Mouse (Mus musculus): Measurements from ENCODE around the gene Trim2.
A peak's percentile ranks its signal among the peaks of the same experiment; 100 is the strongest.

The Trim2 gene

DNA sequence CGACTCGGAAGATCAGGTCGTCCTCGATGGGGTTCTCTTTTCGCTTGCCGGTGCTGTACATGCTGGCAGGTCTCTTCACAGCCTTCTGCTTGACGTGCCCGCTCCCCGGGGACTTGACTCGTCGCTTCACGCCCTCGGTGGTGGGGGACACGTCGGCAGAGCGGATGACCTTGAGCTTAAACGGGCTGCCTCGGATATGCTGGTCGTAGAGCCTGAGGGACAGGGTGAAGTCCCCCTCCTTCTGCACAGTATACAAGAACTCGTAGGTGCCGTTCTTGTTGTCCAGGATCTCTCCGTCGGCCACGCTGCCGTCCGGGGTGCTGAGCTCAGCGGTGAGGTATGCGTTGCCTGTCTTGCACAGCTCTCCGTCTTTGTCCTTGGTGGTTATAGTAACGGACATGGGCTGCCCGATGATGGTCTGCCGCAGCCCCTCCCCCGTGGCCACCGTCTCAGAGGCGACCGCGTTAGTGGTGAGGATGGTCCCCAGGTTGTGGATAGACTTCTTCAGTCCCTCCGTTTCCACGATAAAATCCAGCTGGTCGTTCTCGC is 116.1 kb downstream of the Trim2 start:
- peak; percentile 37 for DNase-seq (ENCODE audit: low spot score)

DNA sequence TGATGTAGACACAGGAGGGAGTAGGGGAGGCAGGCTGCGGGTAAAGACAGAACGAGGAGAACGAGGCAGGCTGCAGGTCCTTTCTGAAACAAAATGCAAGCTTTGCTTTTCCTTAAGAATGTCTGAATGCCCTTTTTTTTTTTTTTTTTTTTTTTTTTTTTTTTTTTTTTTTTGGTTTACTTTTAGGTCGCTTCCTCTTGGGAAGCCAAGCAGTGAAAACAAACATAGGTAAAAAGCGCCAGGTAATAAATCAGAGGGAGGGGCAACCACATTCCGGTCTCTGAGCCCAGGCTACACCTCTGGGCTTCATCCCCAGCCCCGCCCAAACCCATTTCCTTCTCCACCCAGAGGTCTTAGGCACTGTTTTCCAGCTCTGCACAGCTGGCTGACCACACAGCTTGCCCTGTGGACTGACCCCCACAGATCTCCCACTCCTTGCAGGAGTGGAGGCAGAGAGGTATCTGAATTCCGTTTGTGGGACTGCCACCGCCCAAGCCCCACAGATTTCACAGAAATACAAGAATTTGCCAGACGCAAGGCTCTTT is 117.0 kb downstream of the Trim2 start:
- DNase-seq (ENCODE audit: low spot score), result peak; percentile 33

DNA sequence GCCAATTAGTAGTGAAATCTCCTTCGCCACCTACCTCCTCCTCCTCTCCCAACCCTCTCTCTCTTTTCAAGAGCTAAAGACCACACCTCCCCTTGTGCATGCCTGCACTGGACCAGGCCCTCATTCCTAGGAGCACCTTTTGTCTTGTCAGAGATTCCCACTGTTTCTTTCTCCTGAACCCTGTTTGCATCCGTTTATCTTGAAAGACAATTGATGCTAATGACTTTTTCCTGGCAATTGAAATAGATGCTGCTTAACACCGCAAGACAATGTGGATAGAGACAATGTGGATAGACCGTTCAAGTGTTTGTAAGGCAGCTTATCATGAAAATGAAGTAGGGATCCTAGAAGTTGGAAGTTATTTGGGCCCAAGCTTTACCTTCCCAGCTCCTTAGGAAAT is 125.0 kb downstream of the Trim2 start:
- DNase-seq (ENCODE audit: low spot score), result no peak

DNA sequence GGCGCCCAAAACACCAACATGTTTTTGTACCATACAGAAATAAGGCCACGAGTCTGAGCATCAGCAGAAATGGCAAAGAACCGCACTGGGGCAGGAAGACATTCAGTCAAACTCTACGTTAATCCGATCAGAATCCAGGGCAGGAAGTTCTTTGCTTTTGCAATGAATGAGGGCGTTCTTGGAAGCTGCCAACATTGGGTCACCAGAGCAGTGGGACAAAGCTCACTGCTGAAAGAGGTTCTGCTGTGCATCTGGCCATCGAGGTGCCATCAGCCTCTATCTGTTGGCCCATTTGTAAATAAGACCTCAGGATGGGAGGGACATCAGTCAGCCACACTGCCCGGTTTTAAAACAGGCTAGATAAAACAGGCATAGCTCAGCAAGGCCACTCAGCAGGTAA is 125.6 kb downstream of the Trim2 start:
- no peak for DNase-seq (ENCODE audit: low spot score)

DNA sequence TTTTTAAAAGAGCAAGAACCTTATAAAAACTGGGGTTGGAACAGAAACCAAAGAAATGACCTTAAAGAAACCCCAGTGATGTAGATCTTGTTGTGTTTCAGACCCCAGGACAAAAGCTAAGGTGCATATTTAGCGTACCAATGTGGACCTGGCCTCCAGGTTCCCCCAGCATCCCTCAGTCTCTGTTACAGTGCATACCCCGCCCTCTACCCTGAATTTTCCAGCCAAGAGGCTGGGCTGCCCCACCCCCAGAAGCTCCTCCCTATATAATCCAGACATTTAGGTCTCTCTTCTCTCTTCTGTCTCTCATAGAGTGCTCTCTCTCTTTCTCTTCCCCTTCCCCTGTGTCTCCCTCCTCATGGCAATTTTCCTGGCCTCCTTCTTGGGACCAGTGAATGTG is 126.4 kb downstream of the Trim2 start:
- DNase-seq (ENCODE audit: low spot score), result no peak

DNA sequence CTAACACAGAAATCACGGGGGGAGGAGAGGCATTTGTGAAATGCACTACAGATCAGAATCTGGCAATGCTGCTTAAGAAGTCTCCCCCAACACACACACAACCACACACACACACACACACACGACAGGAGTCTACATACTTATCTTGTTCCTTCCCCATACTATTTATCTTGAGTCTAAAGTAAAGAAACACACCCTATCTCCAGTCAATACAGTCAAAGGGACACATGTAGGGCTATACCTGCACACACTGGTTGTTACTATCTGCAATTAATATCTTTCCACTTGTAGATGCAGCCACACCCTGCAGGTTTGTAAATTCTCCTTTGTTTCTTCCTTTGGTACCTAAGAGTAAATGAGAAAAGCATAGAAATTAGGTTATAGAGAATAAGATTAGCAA is 128.8 kb downstream of the Trim2 start:
- no peak for DNase-seq (ENCODE audit: low spot score)

DNA sequence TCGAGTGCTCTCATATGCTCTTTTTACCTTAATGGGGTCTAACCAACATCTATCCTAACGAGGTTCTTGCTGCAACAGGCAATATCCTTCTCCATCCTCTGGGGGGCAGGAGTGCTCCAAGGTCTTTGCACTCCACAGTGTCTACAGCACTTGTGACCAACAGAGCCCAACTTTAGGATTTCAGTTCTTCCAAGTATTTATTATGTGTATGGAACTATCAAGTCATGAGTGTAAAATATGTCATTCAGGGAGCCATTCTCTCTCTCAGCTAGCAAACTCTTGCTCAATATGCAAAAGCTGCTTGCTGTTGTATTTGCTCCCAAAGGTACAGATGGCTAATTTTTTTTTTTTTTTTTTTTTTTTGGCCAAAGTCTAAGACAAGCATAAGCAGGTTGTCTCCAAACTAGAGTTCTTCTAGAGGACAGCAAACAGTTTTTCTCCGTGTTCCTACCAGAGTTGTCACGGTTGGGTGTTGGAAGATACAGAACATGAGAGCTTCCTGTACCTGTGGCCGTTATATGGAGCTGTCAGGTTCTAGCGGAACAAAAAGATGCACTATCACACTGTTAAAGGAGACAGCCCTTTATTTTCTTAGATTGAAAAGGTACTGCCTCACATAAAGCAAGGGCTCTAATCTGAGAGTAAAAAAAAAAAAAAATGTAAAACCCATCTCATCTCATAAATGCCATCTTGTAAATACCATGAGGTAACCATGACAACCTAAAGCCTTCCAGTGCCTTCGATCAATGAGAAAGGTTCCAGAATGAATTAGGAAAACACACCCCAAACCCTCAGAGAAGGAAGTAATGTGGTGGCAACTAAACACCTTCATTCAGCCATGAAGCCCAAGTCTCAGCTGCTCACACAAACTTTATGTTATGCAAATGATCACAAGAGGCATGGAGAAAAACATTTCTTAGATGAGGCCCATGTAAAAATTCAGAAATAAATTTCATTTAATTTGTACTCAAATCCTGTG is 131.1 kb downstream of the Trim2 start:
- DNase-seq (ENCODE audit: low spot score), result peak; percentile 81

DNA sequence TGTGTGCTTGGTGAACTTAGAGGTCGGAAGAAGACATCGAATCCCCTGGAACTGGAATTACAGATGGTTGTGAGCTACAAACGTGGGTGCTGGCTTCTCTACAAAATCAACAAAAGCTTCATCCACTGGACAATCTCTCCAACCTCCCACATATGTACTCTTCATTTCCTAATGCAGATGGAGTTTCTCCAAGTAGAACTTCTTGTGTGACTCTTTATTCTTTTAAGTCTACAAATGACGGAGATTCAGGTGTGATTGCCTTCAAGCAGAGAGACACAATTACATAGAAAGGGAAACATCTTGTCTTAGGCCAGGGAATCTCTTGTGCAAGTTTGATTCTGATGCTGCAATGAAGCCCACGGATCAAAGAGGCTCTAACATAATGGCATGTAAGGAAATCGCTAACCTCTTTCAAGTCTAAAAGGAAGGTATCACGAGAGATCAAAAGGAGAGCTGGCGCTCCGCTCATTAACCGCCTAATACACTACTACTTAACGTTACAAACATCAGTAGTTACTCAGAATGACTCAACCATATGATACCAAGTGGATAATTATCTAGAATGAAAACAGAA is 133.0 kb downstream of the Trim2 start, which contains the start of gene Gm6525:
Gene Gm6525, plus strand, starts transcription at position 524 of the 574 bp plus-strand sequence.
- no peak for DNase-seq (ENCODE audit: low spot score)

DNA sequence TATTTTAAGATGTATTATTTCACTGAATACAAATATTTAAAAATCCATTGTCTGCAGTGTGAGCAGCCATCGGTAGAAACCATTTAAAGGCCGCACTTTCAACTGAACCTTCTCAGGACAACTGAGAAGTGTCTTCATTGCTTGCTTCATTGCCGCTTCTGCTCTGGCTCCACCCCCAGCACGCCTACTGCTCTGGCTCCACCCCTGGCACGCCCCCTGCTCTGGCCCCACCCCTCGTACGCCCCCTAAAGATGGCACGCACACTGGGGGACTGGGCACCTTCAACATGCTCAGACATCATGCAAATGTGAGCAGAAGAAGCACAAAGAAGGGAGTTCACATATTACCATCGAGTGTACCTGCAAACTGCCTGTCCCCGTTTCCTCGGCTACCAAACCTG is 134.3 kb downstream of the Trim2 start:
- DNase-seq (ENCODE audit: low spot score), result no peak

DNA sequence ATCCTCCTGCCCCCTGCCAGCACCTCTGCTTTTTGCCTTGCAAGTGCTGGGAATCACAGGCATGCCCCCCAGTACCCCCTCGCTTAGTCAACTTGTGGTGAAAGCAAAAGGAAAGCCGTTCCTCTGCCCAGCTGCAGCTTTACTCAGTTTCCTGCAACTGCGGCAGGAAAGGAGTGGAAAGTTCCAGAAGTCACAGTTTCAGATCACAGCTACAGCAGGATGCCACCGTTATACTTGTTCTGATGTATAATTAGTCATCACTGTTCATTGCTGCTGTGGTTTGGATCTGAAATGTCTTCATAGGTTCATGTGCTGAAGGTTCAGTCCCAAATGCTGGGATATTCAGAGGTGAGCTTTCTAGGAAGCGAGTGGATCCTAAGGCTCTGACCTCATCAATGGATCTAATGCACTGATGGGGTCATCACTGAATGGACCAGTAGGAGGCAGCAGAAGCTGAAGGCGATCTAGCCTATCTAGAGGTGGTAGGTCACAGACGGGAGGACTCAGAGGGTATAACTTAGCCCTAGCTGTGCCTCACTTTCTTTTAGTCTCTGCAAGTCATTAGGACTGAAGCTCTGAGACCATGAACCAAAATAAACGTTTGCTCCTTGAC is 137.2 kb downstream of the Trim2 start:
- DNase-seq (ENCODE audit: low spot score), result no peak

DNA sequence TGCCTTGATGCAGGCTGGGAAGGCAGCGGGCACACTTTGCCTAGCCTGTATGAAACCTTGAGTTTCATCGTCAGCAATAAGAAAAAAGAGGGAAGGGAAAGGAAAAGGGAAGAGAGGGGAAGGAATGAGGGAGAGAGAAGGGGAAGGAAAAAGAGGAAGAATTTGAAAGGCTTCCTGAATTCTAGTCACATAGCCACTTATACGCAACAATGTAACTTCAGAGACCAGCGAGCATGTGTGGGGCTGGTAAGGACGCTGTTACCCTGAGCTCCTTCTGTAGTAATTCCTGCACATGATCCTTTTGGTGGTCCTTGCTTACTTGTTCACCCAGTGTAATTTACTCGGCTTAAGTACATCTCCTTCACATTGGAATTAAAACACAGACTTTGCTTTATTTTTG is 137.7 kb downstream of the Trim2 start:
- DNase-seq (ENCODE audit: low spot score), result no peak

DNA sequence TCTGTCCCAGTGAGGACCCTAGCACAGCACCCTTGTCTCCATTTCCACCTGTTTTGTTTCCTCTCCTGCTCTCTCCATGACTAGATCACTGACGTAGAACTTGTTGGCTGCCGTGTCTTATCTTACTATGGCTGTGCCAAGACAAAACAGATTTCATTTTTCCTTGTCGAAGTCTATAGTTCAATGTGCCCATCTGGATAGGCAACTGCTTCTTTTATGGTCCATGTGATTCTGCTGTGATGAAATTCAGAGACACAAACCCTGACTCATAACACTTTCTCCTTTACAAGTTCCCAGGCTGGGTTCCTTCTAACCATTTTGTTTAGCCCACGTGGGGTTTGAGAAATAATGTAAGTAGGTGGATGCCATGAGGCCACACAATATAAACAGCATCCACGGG is 140.6 kb downstream of the Trim2 start:
- no peak for DNase-seq (ENCODE audit: low spot score)

DNA sequence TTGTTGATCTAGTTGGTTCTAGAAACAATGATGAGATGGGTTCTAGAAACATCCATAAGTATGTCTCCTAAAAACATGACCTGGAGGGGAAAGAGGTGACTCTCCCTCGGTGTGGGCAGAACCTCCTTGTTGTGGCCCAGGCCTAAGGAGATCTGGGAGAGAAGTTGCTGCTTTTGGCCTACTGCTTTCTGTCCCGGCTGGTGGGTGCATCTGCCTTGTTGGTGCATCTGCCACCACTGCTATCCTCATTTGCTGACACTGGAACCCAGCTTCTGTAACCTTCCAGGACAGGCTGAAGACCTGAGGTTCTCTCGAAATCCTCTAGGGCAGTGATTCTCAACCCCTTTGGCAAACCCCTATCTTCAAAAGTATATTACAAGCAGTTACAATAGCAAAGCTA is 141.3 kb downstream of the Trim2 start:
- DNase-seq (ENCODE audit: low spot score), result no peak

DNA sequence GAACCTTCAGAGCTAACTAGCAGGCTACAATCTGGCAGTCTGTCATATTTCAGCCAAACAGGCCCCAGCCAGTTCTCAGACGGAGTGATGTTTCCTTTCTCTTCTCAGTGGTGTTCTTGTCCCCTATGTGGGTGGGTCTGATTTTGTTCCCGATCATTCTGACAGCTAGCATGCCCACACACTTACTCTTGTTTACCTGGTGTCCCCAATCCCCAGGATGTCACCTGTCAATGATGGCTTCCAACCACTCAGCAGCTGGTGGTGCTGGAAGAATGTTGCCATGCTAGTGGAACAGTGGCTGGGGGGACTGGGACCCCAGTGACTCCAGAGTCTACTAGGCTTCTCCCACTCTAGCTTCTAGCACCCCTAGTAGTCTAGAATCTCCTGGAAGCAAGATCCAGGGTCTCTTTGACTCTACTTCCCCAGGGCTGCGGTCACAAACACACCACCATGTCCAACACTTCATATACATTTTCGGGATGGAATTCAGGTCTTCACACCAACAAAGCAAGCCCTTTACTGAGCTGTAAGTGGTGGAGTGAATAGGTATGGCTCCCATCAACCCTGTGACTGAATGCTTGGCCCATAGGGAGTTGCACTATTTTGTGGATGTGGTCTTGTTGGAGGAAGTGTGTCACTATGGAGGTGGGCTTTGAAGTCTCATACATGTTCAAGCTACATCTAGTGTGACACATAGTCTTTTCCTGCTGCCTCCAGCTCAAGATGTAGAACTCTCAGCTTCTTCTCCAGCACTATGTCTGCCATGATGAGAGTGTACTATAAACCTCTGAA is 148.9 kb downstream of the Trim2 start:
- DNase-seq (ENCODE audit: low spot score), result no peak

DNA sequence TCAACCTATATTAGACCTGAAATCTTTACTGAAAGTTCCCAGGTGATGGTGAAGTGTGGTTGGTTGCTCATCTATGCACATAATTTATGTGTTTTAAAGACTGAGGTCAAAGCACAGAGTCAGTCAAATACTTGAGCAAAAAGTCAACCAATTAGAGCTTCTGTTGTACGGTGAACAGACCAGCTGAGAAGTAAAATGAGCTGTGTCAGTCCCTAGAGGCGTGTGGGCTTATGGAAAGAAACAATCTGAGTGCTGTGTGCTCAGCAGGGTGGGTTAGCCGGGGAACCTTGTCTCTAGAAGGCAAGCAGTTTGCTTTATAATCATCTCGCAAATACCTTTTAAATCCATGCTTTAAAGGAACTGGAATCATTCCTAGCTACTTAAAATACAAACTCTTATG is 149.7 kb downstream of the Trim2 start:
- no peak for DNase-seq (ENCODE audit: low spot score)

DNA sequence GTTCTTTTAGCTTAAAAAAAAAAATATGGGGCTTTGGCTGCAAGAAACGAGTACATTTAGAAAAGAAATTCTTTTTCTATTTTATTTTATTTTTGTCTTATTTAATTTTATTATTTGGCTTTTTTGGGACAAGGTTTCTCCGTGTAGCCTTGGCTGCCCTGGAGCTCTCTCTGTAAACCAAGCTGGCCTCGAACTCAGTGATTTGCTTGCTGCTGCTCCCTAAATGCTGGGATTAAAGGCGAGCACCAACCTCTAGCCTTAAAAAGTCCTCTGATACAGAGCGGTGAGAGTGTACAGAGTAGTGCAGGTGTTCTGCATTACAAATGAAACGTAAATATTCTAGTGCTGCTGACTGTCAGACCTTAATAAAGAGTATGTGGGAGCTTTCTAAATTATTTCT is 150.6 kb downstream of the Trim2 start:
- DNase-seq (ENCODE audit: low spot score), result no peak

DNA sequence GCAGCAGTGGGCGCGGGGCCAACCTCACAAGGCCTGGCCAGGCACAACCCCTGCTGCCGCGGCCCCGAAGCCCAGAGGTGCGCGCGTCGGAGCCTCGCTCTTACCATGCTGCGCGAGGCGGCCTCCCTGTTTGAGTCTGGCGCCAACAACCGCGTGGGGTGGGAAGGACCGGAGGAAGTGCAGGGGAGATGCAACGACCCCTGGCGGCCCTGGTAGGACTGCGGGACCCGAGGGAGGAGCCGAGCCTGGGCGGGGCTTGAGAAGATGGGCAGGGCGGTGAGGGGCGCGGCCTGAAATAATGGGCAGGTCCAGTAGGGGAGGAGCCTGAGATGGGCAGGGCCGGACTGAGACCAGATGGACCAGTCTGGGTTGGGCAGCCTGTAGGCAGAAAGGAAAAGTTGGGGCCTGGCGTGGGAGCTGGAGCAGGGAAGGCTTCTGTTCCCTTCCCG is 151.1 kb downstream of the Trim2 start, which contains the start of gene Mnd1:
Gene Mnd1, minus strand, starts transcription at position 229 of the 449 bp plus-strand sequence.
- DNase-seq (ENCODE audit: low spot score), result peak; percentile 100

DNA sequence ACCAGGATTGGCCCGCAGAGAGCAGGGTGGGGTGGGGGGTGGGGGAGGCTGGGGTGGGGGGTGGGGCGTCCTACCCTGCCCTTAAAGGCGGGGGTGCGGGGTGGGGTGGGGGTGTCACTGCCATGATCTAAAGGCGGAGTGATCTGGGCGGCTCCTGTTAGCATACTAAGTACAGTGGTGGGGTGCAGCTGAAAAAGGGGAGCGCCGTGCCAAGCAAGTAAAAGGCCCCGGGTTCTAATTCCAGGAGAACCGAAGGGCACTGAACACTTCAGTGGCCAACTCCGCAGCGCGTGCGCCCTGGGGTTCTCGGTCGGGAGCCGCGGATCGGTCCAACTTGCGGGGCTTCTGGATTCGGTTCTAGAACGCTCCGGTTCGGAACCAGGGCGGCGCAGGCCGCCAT is 151.5 kb downstream of the Trim2 start:
- DNase-seq (ENCODE audit: low spot score), result no peak

DNA sequence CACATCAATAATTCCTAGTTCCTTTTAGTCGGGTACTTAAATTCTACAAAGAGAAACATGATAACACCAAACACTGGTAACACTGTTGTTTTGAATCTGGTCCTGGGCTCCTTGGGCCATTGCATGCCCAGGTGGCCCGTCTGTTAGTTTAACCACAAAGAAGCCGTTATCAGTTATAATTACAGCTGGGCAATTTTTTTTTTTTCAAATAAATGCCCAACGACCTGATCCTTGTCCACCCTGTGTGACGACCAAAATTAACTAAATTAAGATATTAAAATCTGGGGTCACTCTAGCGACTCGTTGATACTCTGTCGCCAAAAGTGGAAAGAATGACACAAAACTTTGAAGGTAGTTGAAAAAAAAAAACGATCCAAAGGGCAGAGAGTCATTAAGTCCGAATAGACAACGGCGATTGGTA is 151.9 kb downstream of the Trim2 start:
- no peak for DNase-seq (ENCODE audit: low spot score)

DNA sequence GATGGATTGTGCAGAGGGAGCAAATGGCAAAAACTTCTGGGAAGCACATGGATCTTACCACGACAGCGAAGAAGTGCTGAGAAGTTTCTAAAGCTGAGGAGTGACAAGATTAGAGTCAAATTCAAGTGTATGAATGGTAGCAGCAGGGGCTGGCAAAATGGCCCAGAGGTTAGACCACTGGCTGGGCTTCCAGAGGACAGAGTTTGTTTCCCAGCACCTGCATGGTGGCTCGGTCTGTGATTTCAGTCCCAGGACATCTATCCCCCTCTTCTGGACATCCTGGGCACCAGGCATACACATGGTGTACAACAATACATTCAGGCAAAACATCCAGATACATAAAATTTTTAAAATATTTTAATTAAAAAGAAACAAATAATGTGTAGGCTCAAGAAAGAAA is 156.8 kb downstream of the Trim2 start:
- DNase-seq (ENCODE audit: low spot score), result no peak

DNA sequence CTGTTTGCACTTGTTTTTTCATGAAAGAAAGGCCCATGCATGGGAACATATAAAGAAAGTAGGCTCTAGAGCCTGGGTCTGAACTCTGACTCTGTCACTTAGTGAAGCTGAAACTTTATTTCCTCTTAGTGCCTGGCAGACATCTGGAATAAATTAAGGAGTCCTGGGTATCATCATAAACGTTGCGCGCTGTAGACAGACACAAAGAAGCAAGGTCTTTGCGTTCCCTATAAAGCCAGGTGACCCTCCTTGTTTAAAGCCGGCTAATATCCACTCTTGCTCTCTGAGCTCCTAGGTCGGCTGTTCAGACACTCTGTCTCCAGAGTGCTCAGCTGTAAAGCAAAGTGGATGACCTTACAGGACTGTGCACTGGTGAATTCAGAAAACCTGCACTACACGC is 165.7 kb downstream of the Trim2 start:
- DNase-seq (ENCODE audit: low spot score), result no peak
